ENCODE assay signal across 26 mouse cellular contexts in the genomic region with DNA sequence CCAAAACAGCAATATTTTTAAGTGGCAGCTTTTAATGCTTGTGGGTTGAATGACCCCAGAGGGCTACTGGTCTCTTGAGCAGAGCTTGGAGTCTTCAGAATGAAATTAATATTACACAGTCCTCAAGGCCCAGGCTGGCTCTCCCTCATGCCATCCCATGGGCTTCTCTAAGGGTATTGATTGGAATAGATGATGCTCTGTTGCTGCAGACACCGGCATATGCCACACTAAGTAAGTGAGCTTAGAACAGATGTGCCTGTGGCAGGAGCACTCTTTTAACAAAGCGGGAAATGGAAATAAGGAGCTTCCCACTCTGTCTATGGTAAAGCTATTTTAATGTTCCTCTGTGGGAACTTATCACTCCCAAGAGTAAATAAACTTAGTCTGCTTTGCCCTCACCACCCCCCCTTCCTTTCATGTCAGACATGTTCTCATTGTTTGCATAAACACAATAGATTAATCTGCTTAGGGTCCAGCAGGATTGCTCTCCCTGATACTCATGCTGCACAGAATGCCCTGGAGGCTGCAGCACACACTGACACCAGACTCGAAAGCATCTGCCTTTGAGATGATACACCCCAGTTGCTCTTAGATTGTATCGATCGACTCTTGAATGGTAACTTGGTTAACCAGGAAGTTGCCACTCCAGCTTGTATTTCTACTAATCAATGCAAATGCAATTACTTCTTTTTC.
DNase-seq lines count a peak whose midpoint lies in the region; ATAC-seq and TF ChIP-seq lines count a peak whose summit lies in the region.
"Had no signal": no experiment of that assay in that cellular context is flagged by ENCODE, and none has a peak within 500 bp of the region (broad histone marks: within the 10 kb centered on the region; RNA-seq: fewer than 3 reads in every experiment).

No protein-coding gene starts in this region.

- TF ChIP-seq CTCF in midbrain, postnatal 0 days (IDR thresholded peaks at IDR 0.05): no peak

- peak overlapping the region; percentile 9 for H3K27ac ChIP-seq in midbrain, embryonic 10.5 days (replicated peaks)
- no peak overlapping the region for H3K27ac ChIP-seq in midbrain, postnatal 0 days (ENCODE audit: low read depth, low read length)
- no peak overlapping the region for H3K27ac ChIP-seq in hindbrain, embryonic 16.5 days (ENCODE audit: low read depth, low read length)
- H3K27ac ChIP-seq in midbrain, embryonic 14.5 days (replicated peaks; ENCODE audit: low read depth, low read length): no peak overlapping the region
- H3K27ac ChIP-seq: forebrain, embryonic 10.5 days; intestine, embryonic 15.5 days; layer of hippocampus, adult 2 months; macrophage; stomach, embryonic 15.5 days had no signal

- no peak overlapping the region for H3K4me3 ChIP-seq in midbrain, embryonic 10.5 days
- no peak overlapping the region for H3K4me3 ChIP-seq in midbrain, postnatal 0 days (ENCODE audit: low read depth, low read length)
- H3K4me3 ChIP-seq in hindbrain, embryonic 16.5 days (ENCODE audit: low read length): no peak overlapping the region
- no peak overlapping the region for H3K4me3 ChIP-seq in midbrain, embryonic 14.5 days (replicated peaks; ENCODE audit: low read depth, low read length)
- H3K4me3 ChIP-seq: forebrain, embryonic 10.5 days; intestine, embryonic 15.5 days; layer of hippocampus, adult 2 months; stomach, embryonic 15.5 days had no signal

- H3K9me3 ChIP-seq in midbrain, embryonic 10.5 days (replicated peaks): no peaks in the 10 kb centered on the region
- H3K9me3 ChIP-seq in midbrain, postnatal 0 days (ENCODE audit: low read length): no peaks in the 10 kb centered on the region
- no peaks in the 10 kb centered on the region for H3K9me3 ChIP-seq in hindbrain, embryonic 16.5 days (ENCODE audit: control insufficient read depth, low read length)
- no peaks in the 10 kb centered on the region for H3K9me3 ChIP-seq in midbrain, embryonic 14.5 days (ENCODE audit: control insufficient read depth, low read length)
- H3K9me3 ChIP-seq: forebrain, embryonic 10.5 days; intestine, embryonic 15.5 days; stomach, embryonic 15.5 days had no signal

- no peak overlapping the region for H3K4me2 ChIP-seq in midbrain, postnatal 0 days (ENCODE audit: low read depth, low read length, poor library complexity, severe bottlenecking)
- no peak overlapping the region for H3K4me2 ChIP-seq in hindbrain, embryonic 16.5 days (ENCODE audit: low read length)
- no peak overlapping the region for H3K4me2 ChIP-seq in midbrain, embryonic 14.5 days (ENCODE audit: low read length)
- H3K4me2 ChIP-seq: heart, embryonic 11.5 days; intestine, embryonic 15.5 days; stomach, embryonic 15.5 days had no signal

- WGBS in midbrain, embryonic 10.5 days: 44% methylated on average over 5 of the region's 5 CpGs
- WGBS in midbrain, postnatal 0 days: 15% methylated on average over 5 of the region's 5 CpGs
- 25% methylated on average over 5 of the region's 5 CpGs for WGBS in hindbrain, embryonic 16.5 days
- 8% methylated on average over 5 of the region's 5 CpGs for WGBS in midbrain, embryonic 14.5 days

- ATAC-seq in midbrain, postnatal 0 days (ENCODE audit: low FRiP score): no peak
- peak; percentile 37; the same call in 1 of the 2 replicates for ATAC-seq in hindbrain, embryonic 16.5 days
- ATAC-seq in midbrain, embryonic 14.5 days (ENCODE audit: low FRiP score, low TSS enrichment): peak; percentile 60; the same call in 1 of the 2 replicates
- ATAC-seq: forebrain, embryonic 16.5 days; intestine, embryonic 15.5 days; liver, postnatal 0 days; lung, postnatal 0 days; Patski had no signal

- H3K27me3 ChIP-seq in midbrain, embryonic 10.5 days (ENCODE audit: low read depth, poor library complexity, severe bottlenecking): peaks cover 37% of the 10 kb centered on the region
- no peaks in the 10 kb centered on the region for H3K27me3 ChIP-seq in midbrain, postnatal 0 days (ENCODE audit: insufficient read depth, low read length)
- no peaks in the 10 kb centered on the region; the same call in 1 of the 2 replicates for H3K27me3 ChIP-seq in hindbrain, embryonic 16.5 days (replicated peaks; ENCODE audit: control insufficient read depth, insufficient read depth, low read length)
- H3K27me3 ChIP-seq in midbrain, embryonic 14.5 days (ENCODE audit: control insufficient read depth, insufficient read depth, low read length): 0 out of 2 replicates have a peak, but pooled peaks cover 3% of the 10 kb centered on the region
- H3K27me3 ChIP-seq: CH12.LX; intestine, embryonic 15.5 days; Patski; stomach, embryonic 15.5 days had no signal

- H3K36me3 ChIP-seq in midbrain, embryonic 10.5 days: no peaks in the 10 kb centered on the region
- no peaks in the 10 kb centered on the region for H3K36me3 ChIP-seq in midbrain, postnatal 0 days (ENCODE audit: insufficient read depth, low read length)
- no peaks in the 10 kb centered on the region for H3K36me3 ChIP-seq in hindbrain, embryonic 16.5 days (ENCODE audit: control insufficient read depth, insufficient read depth, low read length)
- H3K36me3 ChIP-seq in midbrain, embryonic 14.5 days (ENCODE audit: control insufficient read depth, insufficient read depth, low read length): no peaks in the 10 kb centered on the region
- H3K36me3 ChIP-seq: forebrain, embryonic 10.5 days; G1E; intestine, embryonic 15.5 days; stomach, embryonic 15.5 days had no signal

- H3K9ac ChIP-seq in midbrain, postnatal 0 days (replicated peaks; ENCODE audit: low read length, poor library complexity, severe bottlenecking): no peak overlapping the region
- no peak overlapping the region for H3K9ac ChIP-seq in hindbrain, embryonic 16.5 days (ENCODE audit: low read depth, low read length)
- no peak overlapping the region for H3K9ac ChIP-seq in midbrain, embryonic 14.5 days (replicated peaks; ENCODE audit: low read length)
- H3K9ac ChIP-seq: intestine, embryonic 15.5 days; liver, postnatal 0 days; stomach, embryonic 15.5 days had no signal

- peak; percentile 29 for DNase-seq in midbrain, embryonic 10.5 days (ENCODE audit: low spot score)
- no peak for DNase-seq in midbrain, postnatal 0 days (ENCODE audit: low spot score)
- peak; percentile 51 for DNase-seq in midbrain, embryonic 14.5 days
- DNase-seq in retina, postnatal 1 day: peak; percentile 64
- DNase-seq in right cerebral cortex, postnatal 14 days: no peak
- no peak for DNase-seq in adrenal gland, postnatal 4 days (ENCODE audit: low spot score in 2 of 2)
- DNase-seq: B cell, adult 2 months; cerebellum, adult 18-20 months; cerebellum, postnatal 25 days; gastrocnemius, postnatal 14 days; kidney, adult 9 months; kidney, postnatal 25 days; liver, postnatal 0 days; thymus, postnatal 25 days had no signal

- H3K4me1 ChIP-seq in midbrain, embryonic 10.5 days: peaks cover 33% of the 10 kb centered on the region
- H3K4me1 ChIP-seq in midbrain, postnatal 0 days (ENCODE audit: insufficient read depth, low read length): 0 out of 2 replicates have a peak, but pooled peaks cover 2% of the 10 kb centered on the region
- H3K4me1 ChIP-seq in hindbrain, embryonic 16.5 days (ENCODE audit: control insufficient read depth, insufficient read depth, low read depth, low read length): no peaks in the 10 kb centered on the region; the same call in 1 of the 2 replicates
- H3K4me1 ChIP-seq in midbrain, embryonic 14.5 days (ENCODE audit: control insufficient read depth, insufficient read depth, low read length): peaks cover 12% of the 10 kb centered on the region
- H3K4me1 ChIP-seq: intestine, embryonic 15.5 days; stomach, embryonic 15.5 days had no signal

Comparison
In these comparisons a context has a peak if more than half of its experiments do, and no peak if none do; other contexts are left out.
1. DNase-seq: peak in midbrain, embryonic 10.5 days (single experiment), midbrain, embryonic 14.5 days (single experiment) and retina, postnatal 1 day (single experiment); none in midbrain, postnatal 0 days (single experiment), right cerebral cortex, postnatal 14 days (single experiment) and adrenal gland, postnatal 4 days (0 of 2).